Mouse (Mus musculus): Measurements from ENCODE around the gene Surf4.

Gene Surf4

DNA sequence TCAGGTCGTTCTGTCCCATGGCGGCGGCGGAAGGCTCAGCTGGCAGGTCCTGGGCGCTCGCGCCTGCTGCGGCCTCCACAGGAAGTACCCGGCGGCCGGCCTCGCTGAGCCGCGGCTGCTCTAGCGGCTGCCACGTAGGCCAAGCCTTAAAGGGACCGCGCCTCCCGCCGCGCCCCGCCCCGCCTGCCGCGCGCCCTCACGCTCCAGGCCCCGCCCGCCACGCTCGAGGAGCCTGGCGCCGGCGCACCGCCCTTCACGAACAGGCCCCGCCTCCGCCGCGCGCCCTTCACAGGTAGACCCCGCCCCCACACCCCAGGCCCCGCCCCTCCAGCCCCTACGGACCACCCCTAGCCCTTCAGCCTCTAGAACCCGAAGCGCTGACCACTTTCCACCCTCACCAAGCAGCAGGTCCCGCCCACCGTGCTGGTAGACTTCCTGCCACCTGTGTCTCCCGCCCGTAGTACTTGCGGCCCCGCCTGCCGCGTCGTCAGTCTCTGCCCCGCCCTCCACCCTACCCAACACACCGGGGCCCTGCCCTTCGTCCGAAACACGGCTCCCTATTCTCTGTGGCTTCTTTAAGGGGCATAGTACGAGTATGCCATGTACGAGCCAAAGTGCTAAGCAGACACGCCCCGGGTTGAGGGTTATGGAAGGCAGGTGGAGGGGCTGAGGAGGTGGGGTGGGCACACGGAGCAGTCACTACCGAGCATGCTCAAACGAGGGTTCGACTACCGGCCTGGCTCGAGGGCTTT is at the start of gene Surf4, which contains the start of gene Stkld1:
Gene Surf4 (minus strand): TSS at position 625 of the 752 bp plus-strand sequence.
Gene Stkld1 (plus strand): TSS at position 744 of the 752 bp plus-strand sequence.
- peak; percentile 94 for DNase-seq

DNA sequence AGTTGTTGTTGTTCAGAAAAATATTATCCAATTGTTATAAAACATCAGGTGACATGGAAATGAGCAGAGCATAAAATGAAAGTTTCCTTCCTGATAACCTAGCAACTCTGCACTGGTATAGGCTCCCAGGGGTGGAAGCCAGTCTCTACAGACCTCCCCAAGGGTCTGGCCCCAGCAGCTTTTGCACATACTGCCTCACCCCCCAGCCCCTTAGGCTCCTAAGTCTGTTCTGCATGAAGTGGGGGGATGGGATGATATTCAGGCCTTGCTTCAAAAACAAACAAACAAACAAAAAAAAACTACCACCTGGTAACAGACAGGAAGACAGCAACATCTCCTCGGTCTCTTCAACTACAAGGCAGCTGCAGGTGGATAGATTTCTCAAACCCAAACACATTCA is 46.6 kb upstream of the Surf4 start:
- no peak for DNase-seq

DNA sequence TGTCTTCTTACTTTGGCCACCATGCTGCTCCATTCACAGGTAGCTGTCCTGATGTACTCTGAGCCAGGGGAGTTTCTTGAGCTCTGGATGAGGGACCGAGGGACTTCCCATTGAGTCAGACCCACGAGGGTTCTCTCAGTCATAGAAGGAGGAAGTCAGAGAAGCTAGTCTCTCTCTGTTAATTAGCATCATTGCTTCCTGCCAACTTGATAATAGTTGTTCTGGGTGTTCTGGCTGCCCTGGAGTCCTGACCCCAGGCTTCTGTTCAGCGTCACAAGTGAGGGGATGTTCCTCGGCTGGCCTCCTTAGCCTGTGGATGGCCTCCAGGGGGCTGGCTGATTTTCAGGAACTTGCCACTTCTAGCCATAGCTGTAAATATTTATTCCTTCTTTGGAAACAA is 40.2 kb upstream of the Surf4 start:
- no peak for DNase-seq

DNA sequence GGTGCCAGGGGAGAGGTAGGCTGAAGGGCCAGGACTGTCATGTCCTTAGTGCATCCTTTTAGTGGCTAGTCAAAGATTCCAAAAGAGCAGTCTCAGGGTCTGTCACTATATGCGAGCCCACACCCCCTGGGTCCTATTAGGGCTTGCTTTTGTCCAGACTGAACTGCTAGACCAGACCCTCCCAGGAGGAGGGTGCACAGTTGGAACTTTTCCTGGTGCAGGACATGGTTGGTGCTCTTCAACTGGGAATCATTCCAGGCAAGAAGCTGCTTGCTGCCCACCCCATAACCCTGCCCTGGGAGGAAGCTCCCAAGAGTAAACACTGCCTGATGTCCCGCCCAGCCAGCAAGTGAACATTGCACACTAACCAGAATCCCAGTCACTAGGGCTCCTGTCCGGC is 39.4 kb upstream of the Surf4 start, which contains the start of gene Adamts13:
Gene Adamts13 (plus strand): TSS at position 301 of the 400 bp plus-strand sequence.
- DNase-seq: no peak

DNA sequence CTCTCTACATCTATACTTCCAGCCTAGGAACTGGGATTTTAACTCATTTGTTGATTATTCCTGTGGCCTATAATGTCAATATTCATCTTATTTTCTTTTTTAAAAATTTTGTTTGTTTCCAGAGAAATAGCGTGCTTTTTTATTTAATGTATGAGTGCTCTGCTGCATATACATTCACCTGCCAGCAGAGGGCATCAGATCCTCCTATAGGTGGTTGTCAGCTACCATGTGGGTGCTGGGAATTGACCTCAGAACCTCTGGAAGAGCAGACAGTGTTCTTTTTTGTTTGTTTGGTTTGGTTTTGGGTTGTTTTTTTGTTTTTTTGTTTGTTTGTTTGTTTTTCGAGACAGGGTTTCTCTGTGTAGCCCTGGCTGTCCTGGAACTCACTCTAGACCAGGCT is 33.5 kb upstream of the Surf4 start:
- no peak for DNase-seq

DNA sequence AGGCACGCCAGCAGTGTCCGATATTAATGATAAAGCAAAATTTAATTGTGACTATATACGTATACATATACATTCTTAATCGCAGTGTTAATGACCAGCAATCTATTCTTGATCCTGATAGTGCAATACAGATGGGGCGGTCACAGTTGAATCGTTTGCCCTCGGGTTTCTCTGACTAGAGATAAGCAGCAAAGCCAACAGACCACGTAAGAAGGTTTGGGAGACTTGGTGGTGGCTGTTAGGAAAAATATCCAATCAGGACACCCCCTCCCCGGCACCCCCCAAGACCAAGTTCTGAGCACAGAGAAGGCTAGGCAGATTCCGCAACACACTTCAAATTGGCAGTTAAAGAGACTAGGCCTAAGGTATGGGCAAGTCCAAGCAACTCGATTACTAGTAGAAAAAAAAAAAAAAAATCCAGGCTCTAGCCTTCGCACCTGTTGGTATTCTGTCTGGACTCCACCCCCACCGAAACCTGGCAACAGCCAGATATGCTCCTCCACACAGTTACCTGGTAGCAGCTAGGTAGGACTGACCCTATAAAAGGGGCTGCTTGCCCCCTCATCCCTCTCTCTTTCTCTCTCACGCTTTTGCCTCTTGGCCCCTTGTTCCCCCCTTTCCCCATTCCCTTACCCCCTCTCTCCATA is 31.1 kb upstream of the Surf4 start:
- DNase-seq: no peak

DNA sequence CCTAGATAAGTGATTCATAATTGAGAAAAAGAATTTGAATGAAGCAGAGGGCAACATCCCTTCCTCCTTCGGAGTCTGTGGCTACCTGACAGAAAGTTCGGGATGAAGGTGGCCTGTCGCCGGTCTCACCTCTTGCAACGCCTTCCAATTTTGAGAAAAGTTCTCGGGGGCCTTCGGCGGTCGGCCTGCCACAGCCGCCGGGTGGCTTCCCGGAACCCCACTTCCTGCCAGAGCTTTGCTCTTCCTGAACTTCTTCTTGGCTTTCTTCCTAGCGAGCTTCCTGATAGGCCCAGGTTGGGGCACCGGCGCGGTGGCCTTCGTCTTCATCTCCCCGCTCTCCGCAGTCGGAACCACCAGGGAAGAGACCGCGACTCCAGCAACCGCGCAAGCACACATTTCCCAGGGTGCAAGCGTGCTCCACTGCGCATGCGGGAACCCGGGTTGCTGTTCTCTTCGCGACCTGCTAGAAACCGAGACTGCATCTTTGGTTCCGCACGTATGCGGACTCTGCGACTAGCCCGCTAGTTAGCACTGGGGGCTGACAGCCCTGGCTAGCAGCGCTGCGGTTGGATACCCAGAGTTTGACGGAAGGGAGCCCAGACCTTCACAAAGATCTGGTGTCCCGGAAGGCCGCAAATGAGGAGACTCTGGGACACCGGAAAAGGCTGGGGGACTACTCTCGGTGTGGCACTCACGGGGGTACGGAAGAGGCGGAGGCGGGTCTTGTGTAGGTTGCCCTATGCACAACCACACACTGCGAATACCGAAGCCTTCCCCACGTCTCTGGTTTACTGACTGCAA is 30.4 kb upstream of the Surf4 start, which contains the start of gene Rexo4:
Gene Rexo4 (minus strand): TSS at position 464 of the 801 bp plus-strand sequence.
- DNase-seq: peak; percentile 95

DNA sequence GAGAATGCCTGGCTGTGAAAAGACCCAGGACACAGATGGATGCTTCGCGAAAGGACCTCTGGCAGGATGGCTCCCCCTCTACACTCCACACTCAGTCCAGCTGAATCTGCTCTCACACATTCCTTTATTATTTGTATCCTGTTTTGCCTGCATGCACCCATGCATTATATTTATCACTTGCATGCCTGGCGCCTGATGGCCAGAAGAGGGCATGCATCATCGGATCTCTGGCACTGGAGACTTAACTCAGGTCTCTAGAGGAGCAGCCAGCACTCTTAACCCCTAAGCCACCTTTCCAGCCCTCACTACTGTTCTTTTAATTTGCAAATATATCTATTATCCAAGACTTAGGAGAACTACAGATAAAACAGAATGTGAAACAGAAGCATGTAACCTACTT is 27.0 kb upstream of the Surf4 start:
- no peak for DNase-seq

DNA sequence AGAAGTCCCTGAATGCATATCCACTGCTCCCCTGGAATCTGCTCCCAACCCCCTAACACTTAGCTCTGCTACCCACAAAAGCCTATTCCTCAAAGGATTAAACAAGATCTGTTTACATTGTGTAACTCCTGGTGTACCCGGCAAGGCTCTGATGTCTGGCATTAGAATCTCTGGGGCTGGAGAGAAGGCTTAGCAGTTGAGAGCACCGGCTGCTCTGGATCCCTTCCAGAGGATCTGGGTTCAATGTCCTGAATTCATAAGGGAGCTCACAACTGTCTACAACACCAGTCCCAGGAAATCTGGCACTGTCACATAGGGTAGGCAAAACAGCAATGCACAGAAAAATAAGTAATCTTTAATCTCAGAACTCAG is 23.7 kb upstream of the Surf4 start:
- DNase-seq: no peak

DNA sequence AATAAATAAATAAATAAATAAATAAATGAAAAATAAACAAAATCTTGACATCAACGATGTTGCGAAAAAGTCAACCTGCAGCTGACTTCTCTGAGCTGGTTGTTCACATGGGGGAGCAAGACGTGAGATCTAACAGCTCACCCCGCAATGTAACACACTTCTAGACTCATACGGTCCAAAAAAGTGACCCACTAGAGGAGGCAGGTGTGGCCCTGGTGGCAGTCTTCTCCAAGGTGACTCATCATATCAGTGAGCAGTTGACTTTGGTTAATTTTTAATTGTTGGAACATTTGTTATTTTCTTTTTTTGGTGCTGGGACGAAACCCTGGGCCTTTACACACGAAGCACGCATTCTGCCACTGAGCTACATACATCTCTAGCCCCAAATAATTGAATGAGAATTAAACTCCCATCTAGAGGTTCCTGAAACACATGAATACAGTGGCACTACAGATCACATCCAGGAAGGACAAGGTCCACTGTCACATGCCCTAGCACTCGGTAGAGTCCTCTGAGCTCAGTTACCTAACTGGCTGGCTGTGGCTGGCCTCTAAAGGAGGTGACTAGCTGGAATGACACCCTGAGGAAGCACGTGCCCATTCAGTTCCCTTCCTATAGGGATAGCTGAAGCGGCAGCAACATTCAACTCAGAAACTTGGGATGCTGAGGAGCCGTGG is 23.2 kb upstream of the Surf4 start:
- DNase-seq: no peak

DNA sequence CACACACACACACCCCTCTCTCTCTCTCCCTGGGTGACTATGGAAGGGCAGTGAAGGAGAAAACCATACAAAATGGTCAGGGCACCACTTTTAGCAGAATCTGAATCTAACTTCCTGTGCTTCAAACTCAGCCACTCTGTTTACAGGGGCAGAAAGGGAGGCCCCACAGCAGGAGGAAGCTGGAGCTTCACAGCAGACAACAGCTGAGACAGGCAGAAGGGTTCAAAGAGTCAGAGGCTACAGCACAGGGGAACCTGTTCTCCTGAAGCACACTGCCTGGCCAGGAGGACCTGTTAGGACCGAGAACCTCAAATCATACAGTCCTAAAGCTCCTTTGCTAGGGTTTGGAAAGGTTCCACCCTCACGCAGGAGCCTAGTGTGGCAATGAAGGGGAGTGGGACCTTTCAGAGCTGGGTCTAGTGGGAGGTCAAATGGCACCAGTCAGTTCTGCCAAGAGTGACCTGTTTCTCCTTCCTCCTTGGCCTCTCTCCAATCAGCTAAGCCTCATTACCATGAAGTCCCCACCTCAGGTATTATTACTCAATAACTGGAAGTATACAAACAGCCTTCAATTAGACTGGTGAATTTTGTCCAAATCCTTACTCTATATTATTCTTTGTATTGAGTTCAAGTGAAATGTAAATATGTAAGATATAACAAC is 21.1 kb upstream of the Surf4 start:
- no peak for DNase-seq

DNA sequence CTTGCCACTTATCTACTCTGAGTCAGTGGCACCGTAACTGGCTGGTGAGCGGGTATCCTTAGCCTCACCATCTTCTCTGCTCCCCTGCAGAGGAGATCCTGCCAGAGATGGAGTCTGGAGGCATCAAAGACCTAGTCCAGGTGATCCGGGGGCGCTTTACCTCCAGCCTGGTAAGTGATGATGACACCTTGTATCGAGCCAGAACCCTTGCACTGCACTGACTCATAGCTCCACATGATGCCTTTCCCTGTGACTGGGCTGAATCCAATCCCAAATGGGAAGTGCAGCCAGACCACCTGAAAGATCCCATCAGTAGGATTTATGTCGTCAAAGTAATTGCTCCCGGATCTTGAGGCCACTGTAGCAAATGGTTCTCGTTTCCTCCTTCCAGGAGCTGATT is 19.1 kb upstream of the Surf4 start:
- DNase-seq: no peak

DNA sequence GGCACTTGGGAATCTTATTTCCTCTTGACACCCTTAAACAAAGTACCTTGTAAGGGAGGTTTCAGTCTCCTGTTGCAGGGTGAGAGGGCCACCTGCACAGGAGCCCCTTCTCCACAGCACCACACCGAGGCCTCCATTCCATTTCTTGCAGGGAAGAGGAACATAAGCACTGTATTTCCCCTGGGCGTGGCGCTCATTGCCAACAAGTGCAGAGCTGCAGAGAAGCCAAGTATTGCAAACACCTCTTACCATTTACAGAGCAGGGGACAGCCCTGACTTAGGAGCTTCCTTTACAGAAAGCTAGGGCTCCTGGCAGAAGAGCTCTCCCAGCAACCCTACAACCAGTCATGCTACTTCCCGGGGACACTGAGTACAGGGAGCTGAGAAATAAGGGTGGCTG is 18.5 kb upstream of the Surf4 start:
- DNase-seq: no peak

DNA sequence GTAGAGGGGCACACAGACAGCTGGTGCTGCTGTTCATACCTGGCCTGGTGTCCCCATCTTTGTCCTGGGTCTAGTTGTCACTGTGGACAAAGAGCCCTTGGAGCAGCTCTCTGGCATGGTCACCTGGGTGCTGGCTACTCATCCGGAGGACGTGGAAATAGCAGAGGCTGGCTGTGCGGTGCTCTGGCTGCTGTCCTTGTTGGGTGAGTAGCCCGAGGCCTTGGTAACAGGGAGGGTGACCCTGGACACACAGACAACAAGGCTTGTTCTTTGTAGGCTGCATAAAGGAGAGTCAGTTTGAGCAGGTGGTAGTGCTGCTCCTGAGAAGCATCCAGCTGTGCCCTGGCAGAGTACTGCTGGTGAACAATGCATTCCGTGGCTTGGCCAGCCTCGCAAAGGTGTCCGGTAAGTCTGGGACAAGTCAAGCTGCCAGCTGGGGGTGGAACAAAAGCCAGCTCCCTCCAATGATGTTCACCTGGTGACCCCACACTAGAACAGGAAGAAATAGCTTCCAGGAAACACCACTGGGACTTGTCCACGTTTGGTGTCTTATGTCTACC is 17.7 kb upstream of the Surf4 start:
- no peak for DNase-seq

DNA sequence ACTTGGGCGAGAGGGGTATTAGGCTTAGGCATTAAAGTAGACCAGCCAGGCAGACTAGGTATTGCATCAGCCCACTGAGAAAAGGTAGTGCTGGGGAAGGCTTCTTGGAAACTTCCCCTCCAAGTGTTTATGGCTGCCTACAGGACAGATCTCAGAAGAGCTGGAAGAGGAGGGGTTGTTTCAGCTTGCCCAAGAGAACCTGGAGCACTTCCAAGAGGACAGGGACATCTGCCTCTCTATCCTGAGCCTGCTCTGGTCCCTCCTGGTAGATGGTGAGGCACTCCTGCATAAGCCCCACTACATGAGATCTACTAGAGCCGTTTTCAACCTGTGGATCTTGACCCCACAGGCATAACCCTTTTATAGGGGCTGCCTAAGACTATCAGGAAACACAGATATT is 16.7 kb upstream of the Surf4 start:
- no peak for DNase-seq

DNA sequence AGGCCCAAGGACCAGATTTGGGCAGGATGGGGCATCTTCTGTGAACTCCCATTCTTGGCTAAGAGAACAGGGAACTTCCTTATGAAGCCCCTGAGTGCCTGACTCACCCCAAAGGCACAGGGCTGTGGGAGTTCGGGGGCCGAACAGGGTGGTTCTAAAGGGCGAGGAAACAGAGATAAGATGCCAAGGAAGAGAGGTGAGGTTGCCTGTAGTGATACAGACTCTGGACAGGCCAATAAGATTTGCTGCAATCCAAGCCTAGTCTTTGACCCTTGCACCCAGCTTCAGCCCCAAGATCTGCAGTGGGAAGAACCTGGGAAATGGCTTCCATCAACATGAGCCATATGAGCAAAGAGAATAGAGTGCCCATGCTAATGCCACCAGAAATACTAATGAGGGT is 9.5 kb upstream of the Surf4 start:
- DNase-seq: no peak

DNA sequence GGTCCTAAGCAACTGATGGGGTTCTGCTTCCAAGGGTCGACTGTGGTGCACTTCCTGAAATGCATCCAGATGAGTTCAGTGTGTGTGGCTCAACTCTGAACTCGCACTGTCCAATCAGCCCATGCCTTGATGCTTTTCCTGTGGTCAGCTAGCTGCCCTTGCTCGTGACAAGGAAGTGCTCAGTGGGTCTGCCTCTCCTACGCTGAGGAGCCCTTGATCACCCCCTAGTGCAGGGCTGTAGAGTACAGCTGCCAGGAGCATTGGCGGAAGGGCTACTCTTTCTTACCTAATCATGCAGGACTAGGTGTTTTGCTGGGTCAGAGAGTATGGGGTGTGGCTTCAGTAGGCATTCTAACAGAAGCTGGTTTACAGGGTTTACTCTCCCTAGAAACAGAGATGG is 7.8 kb upstream of the Surf4 start:
- no peak for DNase-seq

DNA sequence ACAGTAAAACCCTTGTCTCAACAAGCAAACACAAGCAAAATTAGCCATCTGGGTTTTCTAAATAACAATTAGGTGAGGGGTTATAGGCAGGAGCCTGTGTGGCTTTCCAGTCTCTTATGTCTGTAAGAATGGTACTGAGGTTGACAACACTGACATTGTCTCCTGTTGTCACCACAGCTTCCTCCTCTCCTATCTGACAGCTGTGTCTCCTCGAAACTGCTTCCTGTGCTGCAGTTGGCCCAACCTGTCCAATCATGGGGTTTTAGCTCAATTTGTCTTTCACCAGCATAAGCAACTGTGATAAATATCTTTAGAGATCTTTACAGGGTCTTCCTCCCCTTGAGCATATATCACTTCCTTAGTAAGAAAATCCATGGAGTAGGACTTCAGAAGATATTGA is 2.7 kb upstream of the Surf4 start:
- no peak for DNase-seq

DNA sequence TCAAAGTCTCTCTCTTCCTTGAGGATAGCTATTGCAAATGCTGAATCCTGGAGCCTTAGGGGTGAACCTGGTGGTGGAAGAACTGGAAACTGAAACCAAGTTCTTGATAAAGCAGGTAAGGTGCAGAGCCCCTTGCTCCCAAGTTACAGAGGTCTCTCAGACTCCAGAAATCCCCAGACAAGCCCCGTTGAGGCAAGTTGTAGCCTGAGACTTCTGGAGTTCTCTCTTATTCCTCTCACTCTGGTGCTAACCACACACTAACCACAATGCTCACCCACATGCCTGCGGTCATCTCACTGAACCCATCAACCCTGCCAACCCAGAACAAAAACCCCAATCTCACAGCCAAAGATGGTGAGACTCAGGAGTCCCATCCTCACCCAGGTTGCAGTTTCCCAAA is 1.6 kb upstream of the Surf4 start:
- no peak for DNase-seq

DNA sequence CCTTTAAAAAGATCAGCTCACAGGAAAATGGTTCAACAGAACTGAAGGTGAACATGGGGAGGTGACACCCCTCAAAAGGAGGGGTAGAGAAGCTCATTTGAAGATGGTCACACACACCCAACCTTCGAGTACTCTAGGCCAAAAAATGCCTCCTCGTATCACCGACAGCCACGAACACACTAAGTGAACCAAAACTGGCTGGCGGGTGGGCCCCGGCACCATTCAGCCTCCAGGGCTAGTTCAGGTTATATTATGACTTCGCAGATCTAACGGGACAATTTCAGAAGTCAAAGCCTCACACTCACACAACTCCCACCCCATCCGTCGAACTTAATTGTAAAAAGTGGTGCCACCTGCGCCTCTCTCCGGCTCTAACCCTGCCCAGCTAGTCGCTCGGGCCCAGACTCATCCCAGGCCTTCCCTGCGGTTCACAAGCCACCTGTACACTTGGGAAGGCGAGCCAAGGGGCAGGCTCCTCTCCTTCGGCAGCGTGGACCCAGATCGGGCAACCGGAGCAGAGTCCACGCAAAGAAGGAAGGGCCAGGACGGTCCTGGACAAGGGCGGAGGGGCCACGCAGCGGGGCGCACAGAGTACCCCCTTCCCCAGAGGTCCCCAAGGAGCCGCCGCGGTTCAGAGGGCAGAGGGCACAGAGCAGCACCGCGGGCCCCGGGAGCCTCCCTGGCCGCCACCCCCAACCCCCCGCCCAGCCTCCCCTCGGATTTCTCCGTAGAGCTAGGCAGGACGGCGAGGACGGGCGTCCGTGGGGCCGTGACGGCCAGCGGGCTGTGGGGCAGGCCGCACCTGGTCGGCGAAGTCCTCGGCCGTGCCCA is 1.0 kb downstream of the Surf4 start:
- no peak for DNase-seq

DNA sequence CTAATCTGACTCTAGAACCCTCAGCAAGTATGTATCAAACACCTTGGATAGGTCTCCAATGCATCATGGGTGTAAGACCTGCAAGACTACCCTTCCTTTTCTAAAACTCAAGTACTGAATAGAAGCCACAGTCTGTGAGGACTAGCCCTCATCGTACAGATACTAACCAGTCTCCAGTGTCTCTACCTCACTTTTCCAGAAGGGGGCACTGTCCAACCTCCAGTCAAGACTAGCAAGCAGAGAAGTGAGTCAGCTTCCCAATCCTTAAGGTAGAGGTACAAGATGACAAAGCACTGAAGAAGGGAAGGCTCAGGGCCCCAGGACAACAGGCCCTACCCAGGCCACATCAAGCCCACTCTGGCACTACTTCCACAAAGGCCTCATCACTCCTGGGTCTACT is 3.3 kb downstream of the Surf4 start:
- peak; percentile 73 for DNase-seq

All from right cerebral cortex, adult 18-20 months (tissue).